Mouse (Mus musculus) kidney, embryonic 14.5 days (tissue): ENCODE measurements around the gene Psme2. TPM values are rescaled to one million over a fixed set of nuclear protein-coding genes. Genes with fewer than 3 reads are reported as not detected.

ENCODE experiments used
- ATAC-seq: fragments of 200-750 bp; cut with Nextera tagmentation; 2 replicates; pipeline ENCODE4 v1.8.0; 2017; ENCODE audit warnings: moderate number of reproducible peaks, mild to moderate bottlenecking, moderate TSS enrichment, moderate library complexity; ENCODE audit not compliant: low FRiP score, low TSS enrichment
- H3K27ac ChIP-seq: fragments of 300-500 bp; sonication (generic); 2 replicates; pipeline ENCODE4 v1.5.1; 2014; ENCODE audit warnings: low read depth, mild to moderate bottlenecking, low read length, moderate library complexity, mixed read lengths
- H3K27me3 ChIP-seq: fragments of 300-500 bp; sonication (generic); 2 replicates; pipeline ENCODE4 v1.6.1; 2014; ENCODE audit warnings: mild to moderate bottlenecking, low read length; ENCODE audit not compliant: control insufficient read depth, insufficient read depth
- H3K36me3 ChIP-seq: fragments of 300-500 bp; sonication (generic); 2 replicates; pipeline ENCODE4 v1.6.1; 2014; ENCODE audit warnings: low read length, mixed read lengths; ENCODE audit not compliant: control insufficient read depth, insufficient read depth
- H3K4me1 ChIP-seq: fragments of 300-500 bp; sonication (generic); 2 replicates; pipeline ENCODE4 v1.6.1; 2014; ENCODE audit warnings: low read length, mixed read lengths; ENCODE audit not compliant: control insufficient read depth, insufficient read depth
- H3K4me2 ChIP-seq: fragments of 300-500 bp; sonication (generic); replicated peaks from 2 replicates; pipeline ENCODE4 v1.6.1; 2014; ENCODE audit warnings: low read depth, mild to moderate bottlenecking, low read length
- H3K4me3 ChIP-seq: fragments of 300-500 bp; sonication (generic); 2 replicates; pipeline ENCODE4 v1.5.1; 2014; ENCODE audit warnings: mild to moderate bottlenecking, low read length
- H3K9ac ChIP-seq: fragments of 300-500 bp; sonication (generic); 2 replicates; pipeline ENCODE4 v1.6.1; 2014; ENCODE audit warnings: low read depth, mild to moderate bottlenecking, low read length, moderate library complexity
- H3K9me3 ChIP-seq: fragments of 300-500 bp; sonication (generic); 2 replicates; pipeline ENCODE4 v1.6.1; 2016; ENCODE audit warnings: low read length; ENCODE audit not compliant: control insufficient read depth
- WGBS: fragments of 180-500 bp; shearing (Covaris S2); extraction: QIAGEN DNeasy Blood & Tissue Kit; methylation state at CpG from one replicate; pipeline ENCODE4 v1.1.7; 2014; 5-methylcytosine and 5-hydroxymethylcytosine counted together
- polyA plus RNA-seq: library from polyadenylated mRNA; unstranded; fragments of >200 nt; fragmentation: Nextera tagmentation; extraction: Ambion mirVana; gene quantifications from 2 replicates; pipeline ENCODE4 v1.2.1, GENCODE M21; 2014

Gene Psme2
- polyA plus RNA-seq, 1 experiment from 2014 or later = 224 TPM

DNA sequence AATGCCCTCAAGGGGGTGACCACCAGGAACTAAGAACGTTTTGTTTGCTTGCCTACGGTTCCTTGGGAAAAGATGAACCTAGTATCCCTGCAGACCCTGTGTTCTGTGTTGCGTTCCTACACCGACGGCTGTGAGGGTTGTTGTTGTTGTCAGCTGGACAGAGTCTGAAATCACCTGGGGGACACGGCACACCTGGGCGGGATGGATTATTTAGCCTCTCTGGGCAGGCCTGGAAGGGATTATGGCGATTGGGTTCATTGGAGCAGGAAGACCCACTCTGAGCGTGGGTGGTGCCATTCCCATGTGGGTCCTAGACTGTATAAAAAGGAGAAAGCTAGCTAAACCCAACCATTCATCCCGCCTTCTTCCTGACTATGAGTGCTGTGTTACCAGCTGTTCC lies 29.1 kb downstream of the Psme2 start:
- no peak for ATAC-seq
- H3K9ac ChIP-seq = 0 out of 2 replicates have a peak overlapping the region, but pooled peaks have one; percentile 1
- 69% methylated on average over 10 of the region's 10 CpGs for WGBS
- no peaks in the 10 kb centered on the region for H3K9me3 ChIP-seq
- H3K4me3 ChIP-seq = peak overlapping the region; percentile 61
- peaks cover 6% of the 10 kb centered on the region; the same call in 1 of the 2 replicates for H3K4me1 ChIP-seq
- H3K27me3 ChIP-seq = no peaks in the 10 kb centered on the region
- no peak overlapping the region for H3K27ac ChIP-seq
- H3K36me3 ChIP-seq = peaks cover 37% of the 10 kb centered on the region
- peak overlapping the region; percentile 83 for H3K4me2 ChIP-seq

DNA sequence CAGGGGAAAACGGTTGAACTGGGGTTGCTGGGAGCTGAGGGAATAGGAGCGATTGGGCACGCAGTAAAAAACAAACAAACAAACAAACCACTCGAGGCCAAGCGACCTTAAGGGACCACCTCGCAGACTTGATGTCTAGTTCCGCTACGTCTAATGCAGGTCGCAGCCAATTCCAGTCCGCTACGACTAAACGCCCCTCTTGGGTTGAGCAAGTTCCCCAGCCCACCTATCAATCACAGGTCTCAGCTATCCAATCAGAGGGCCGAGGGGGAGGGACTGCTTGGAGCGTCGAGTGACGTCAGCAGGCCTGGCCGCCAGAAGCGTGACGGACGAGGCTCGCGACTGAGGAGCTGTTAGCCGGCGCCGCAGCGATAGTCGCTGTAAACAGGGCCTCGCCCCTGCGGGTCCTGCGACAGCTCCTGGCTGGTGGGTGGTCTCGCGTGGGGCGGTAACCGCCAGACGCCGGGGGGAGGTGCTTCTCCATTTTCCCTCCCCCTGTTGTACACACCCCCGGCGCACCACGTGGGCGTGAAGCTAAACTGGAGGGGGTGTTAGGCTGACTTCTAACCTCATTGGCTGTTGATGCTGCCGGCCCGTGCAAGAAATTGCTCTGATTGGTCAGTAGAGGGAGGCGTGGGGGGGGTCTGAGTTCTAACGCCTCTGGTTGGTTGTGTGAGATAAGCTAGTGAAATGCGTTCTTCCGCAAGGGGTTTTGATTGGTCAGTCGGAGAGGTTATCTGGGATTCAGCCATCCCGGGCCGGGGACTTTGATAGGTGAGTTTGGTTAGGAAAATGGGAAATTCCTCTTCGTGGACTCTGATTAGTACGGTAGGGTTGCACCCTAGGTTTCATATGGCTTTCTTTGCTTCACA lies 30.5 kb downstream of the Psme2 start, which contains the start of gene A730061H03Rik:
Gene A730061H03Rik (minus strand): TSS at position 205 of the 872 bp plus-strand sequence.
- Histone ChIP-seq H3K36me3 (peaks cover 23% of the 10 kb centered on the region), H3K4me3 (peak within 1 kb of the TSS; percentile 61), H3K4me2 (peak within 1 kb of the TSS; percentile 83), H3K4me1 (peaks cover 6% of the 10 kb centered on the region; the same call in 1 of the 2 replicates), H3K27me3 (no peaks in the 10 kb centered on the region), H3K27ac (peak within 1 kb of the TSS; percentile 98), H3K9me3 (no peaks in the 10 kb centered on the region), H3K9ac (peak within 1 kb of the TSS; percentile 74)
- WGBS = under 1% methylated on average over 51 of the region's 51 CpGs
- ATAC-seq = peak; percentile 96

GRCm38 (mm10) chr14:55559799-55560201 lies 31.1 kb downstream of the Psme2 start, which contains the start of gene Dcaf11:
TSS of gene Dcaf11 (plus strand) at chr14:55560006.
- peak; percentile 78 for ATAC-seq
- Histone ChIP-seq H3K4me1 (peaks cover 6% of the 10 kb centered on the region; the same call in 1 of the 2 replicates), H3K36me3 (peaks cover 17% of the 10 kb centered on the region), H3K9me3 (no peaks in the 10 kb centered on the region), H3K27me3 (no peaks in the 10 kb centered on the region), H3K4me2 (peak within 1 kb of the TSS; percentile 83), H3K27ac (peak within 1 kb of the TSS; percentile 98), H3K9ac (peak within 1 kb of the TSS; percentile 74), H3K4me3 (peak within 1 kb of the TSS; percentile 61)
- WGBS = under 1% methylated on average over 27 of the region's 27 CpGs

DNA sequence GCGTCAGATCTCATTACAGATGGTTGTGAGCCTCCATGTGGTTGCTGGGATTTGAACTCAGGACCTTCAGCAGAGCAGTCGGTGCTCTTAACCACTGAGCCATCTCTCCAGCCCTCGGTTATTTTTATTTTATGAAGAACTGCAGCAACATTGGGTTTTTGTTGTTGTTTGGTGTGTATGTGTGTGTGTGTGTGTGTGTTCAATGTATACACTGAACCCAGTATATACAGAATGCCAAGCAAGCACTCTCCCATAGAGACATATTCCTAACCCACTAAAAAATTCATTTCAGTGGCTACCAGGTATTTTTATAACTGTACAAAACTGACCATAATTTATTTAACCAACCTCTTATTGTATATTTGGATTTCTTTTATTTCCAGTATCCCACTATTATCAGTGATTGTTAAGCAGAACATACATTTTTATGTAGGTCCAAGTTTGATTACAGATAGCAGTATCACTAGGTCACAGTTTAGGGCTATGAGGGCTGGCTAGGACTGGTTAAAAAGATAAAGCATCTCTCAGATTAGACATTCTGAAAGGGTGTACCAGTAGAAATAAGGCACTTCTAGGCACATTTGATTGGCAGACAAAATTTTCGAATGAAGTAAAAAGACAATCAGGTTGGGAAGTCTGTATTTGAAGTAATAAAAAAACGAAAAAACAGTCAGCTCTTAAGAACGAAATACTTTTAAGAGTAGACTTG lies 32.0 kb downstream of the Psme2 start:
- Histone ChIP-seq H3K9me3 (no peaks in the 10 kb centered on the region), H3K36me3 (peaks cover 9% of the 10 kb centered on the region), H3K9ac (peak overlapping the region; percentile 74; the same call in 1 of the 2 replicates), H3K4me2 (peak overlapping the region; percentile 83), H3K4me3 (peak overlapping the region; percentile 61; the same call in 1 of the 2 replicates), H3K4me1 (peaks cover 6% of the 10 kb centered on the region; the same call in 1 of the 2 replicates), H3K27me3 (no peaks in the 10 kb centered on the region), H3K27ac (peak overlapping the region; percentile 98; the same call in 1 of the 2 replicates)
- WGBS = 57% methylated on average over 6 of the region's 6 CpGs
- no peak for ATAC-seq

GRCm38 (mm10) chr14:55557587-55557986 lies 33.3 kb downstream of the Psme2 start:
- H3K4me2 ChIP-seq = no peak overlapping the region
- ATAC-seq = no peak
- no peak overlapping the region; the same call in 1 of the 2 replicates for H3K9ac ChIP-seq
- 88% methylated on average over 3 of the region's 3 CpGs for WGBS
- H3K4me1 ChIP-seq = peaks cover 6% of the 10 kb centered on the region; the same call in 1 of the 2 replicates
- H3K9me3 ChIP-seq = no peaks in the 10 kb centered on the region
- H3K27ac ChIP-seq = peak overlapping the region; percentile 66; the same call in 1 of the 2 replicates
- no peaks in the 10 kb centered on the region; the same call in 1 of the 2 replicates for H3K36me3 ChIP-seq
- H3K27me3 ChIP-seq = no peaks in the 10 kb centered on the region
- H3K4me3 ChIP-seq = no peak overlapping the region

GRCm38 (mm10) chr14:55557003-55557402 lies 33.9 kb downstream of the Psme2 start:
- Histone ChIP-seq H3K9ac (no peak overlapping the region), H3K4me1 (peaks cover 5% of the 10 kb centered on the region; the same call in 1 of the 2 replicates), H3K27me3 (no peaks in the 10 kb centered on the region), H3K4me2 (no peak overlapping the region; the same call in 1 of the 2 replicates), H3K36me3 (no peaks in the 10 kb centered on the region), H3K27ac (peak overlapping the region; percentile 66; the same call in 1 of the 2 replicates), H3K9me3 (no peaks in the 10 kb centered on the region), H3K4me3 (no peak overlapping the region)
- no peak for ATAC-seq
- WGBS = 25% methylated on average over 5 of the region's 5 CpGs

DNA sequence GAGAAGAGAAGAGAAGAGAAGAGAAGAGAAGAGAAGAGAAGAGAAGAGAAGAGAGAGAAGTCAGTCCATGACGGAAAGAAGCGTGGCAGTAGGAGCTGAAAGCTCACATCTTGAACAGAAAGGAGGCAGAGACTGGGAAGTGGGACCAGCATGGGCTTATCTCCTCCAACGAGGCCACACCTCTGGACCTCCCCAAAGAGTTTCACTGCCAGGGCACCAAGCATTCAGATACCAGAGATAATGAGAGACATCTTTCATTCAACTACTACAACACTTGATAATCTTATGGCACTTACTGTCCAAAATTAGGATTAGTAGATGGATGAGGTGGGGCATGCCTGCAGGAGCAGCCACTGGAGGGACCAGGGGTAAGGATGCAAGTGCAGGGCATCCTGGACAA lies 35.1 kb downstream of the Psme2 start:
- 89% methylated on average over 3 of the region's 3 CpGs for WGBS
- Histone ChIP-seq H3K27me3 (no peaks in the 10 kb centered on the region), H3K4me1 (no peaks in the 10 kb centered on the region; the same call in 1 of the 2 replicates), H3K36me3 (no peaks in the 10 kb centered on the region), H3K4me3 (no peak overlapping the region), H3K27ac (no peak overlapping the region), H3K9me3 (no peaks in the 10 kb centered on the region), H3K4me2 (no peak overlapping the region), H3K9ac (no peak overlapping the region)
- ATAC-seq = no peak

DNA sequence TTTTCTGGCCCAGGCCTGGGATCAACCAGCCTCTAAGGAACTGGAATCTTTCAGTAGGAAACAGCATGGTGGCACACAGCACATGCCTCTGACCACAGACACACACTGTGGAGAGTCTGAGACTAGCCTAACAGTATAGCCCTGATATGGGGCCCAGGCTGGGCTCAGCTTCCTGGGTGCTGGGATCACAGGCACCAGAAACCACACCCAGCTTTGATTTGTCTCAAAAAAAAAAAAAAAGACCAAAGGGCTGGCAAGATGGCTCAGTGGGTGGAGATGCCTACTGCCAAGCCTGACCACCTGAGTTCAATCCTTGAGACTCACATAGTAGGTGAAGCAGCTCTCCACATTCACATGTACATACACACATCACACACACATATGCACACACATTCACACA lies 36.3 kb downstream of the Psme2 start:
- no peak overlapping the region for H3K4me2 ChIP-seq
- peaks cover 7% of the 10 kb centered on the region for H3K36me3 ChIP-seq
- H3K4me1 ChIP-seq = no peaks in the 10 kb centered on the region; the same call in 1 of the 2 replicates
- H3K4me3 ChIP-seq = no peak overlapping the region
- H3K27me3 ChIP-seq = no peaks in the 10 kb centered on the region
- no peaks in the 10 kb centered on the region for H3K9me3 ChIP-seq
- ATAC-seq = no peak
- H3K27ac ChIP-seq = no peak overlapping the region
- H3K9ac ChIP-seq = no peak overlapping the region
